Mouse (Mus musculus) embryonic stem cell, embryonic (primary cell): ENCODE data around the gene Slc12a5.

Source experiments
- CTCF ChIA-PET, 4 experiments: fragments of 300-600 bp in 2 of 4; fragments of 350-600 bp in 2 of 4; sonication (Branson Sonifier 250); formaldehyde crosslinking; loops; one replicate each; lab custom pipeline; 2022; ENCODE audit warnings: inconsistent platforms in 2 of 4; lab: Charles Lee
- POLR2A ChIA-PET, 4 experiments: fragments of 300-600 bp in 2 of 4; fragments of 350-600 bp in 2 of 4; sonication (Branson Sonifier 250); formaldehyde crosslinking; loops; one replicate each; lab custom pipeline; 2022; ENCODE audit warnings: antibody characterized with exemption in 4 of 4, inconsistent platforms in 1 of 4; lab: Charles Lee

Gene Slc12a5

GRCm38 (mm10) chr2:164986371-164987027, 25.9 kb downstream of the Slc12a5 start:
- POLR2A ChIA-PET = no interaction called here
- CTCF ChIA-PET = interaction anchor here in 2 of 4 experiments (0.5 to 1.0 kb wide), 3 partner anchors 18 to 591 kb away, joined by 3 read pairs; no protein-coding TSS in a partner anchor

GRCm38 (mm10) chr2:164988777-164989176, 28.2 kb downstream of the Slc12a5 start:
- POLR2A ChIA-PET = interaction anchor here in 1 of 4 experiments (0.6 kb wide), 1 partner anchor 820 kb away, joined by 4 read pairs; no protein-coding TSS in a partner anchor
- CTCF ChIA-PET = interaction anchor here in 1 of 4 experiments (0.7 kb wide), 1 partner anchor 27 kb away, joined by 3 read pairs; no protein-coding TSS in a partner anchor

- ChIA-PET POLR2A (interaction anchor here in 2 of 4 experiments (0.8 to 1.0 kb wide), 2 partner anchors 11 to 44 kb away, joined by 3 read pairs; no protein-coding TSS in a partner anchor), CTCF (no interaction called here)
Observed at GRCm38 (mm10) chr2:164991111-164991510, 30.5 kb downstream of the Slc12a5 start.

- POLR2A ChIA-PET = interaction anchor here in 1 of 4 experiments (1.0 kb wide), 1 partner anchor 10 kb away, joined by 3 read pairs; no protein-coding TSS in a partner anchor
- CTCF ChIA-PET = no interaction called here
Observed at GRCm38 (mm10) chr2:164991808-164992207, 31.2 kb downstream of the Slc12a5 start.

- CTCF ChIA-PET = interaction anchor here (0.7 to 1.1 kb wide), 4 partner anchors 32 to 42 kb away, joined by 3 to 4 read pairs (median 3); no protein-coding TSS in a partner anchor
- POLR2A ChIA-PET = interaction anchor here in 1 of 4 experiments (0.6 to 1.7 kb wide), 3 partner anchors 10 to 42 kb away, joined by 3 read pairs; no protein-coding TSS in a partner anchor
Observed at GRCm38 (mm10) chr2:164994156-164994555, 33.6 kb downstream of the Slc12a5 start.

GRCm38 (mm10) chr2:164994659-164995428, 34.2 kb downstream of the Slc12a5 start:
- CTCF ChIA-PET = interaction anchor here (0.5 to 1.1 kb wide), 5 partner anchors 33 to 122 kb away, joined by 3 to 4 read pairs (median 3); no protein-coding TSS in a partner anchor
- POLR2A ChIA-PET = interaction anchor here in 1 of 4 experiments (0.6 to 1.7 kb wide), 4 partner anchors 10 to 304 kb away, joined by 3 to 6 read pairs (median 3); no protein-coding TSS in a partner anchor

- POLR2A ChIA-PET = interaction anchor here in 1 of 4 experiments (1.7 kb wide), 1 partner anchor 9 kb away, joined by 3 read pairs; no protein-coding TSS in a partner anchor
- CTCF ChIA-PET = interaction anchor here in 2 of 4 experiments (0.6 to 0.7 kb wide), 2 partner anchors 34 to 73 kb away, joined by 3 read pairs; no protein-coding TSS in a partner anchor
Observed at GRCm38 (mm10) chr2:164995976-164996375, 35.4 kb downstream of the Slc12a5 start.

GRCm38 (mm10) chr2:164996848-164997720, 36.5 kb downstream of the Slc12a5 start:
- CTCF ChIA-PET = interaction anchor here in 3 of 4 experiments (0.5 to 1.3 kb wide), 6 partner anchors 35 to 150 kb away, joined by 3 to 5 read pairs (median 3); no protein-coding TSS in a partner anchor
- POLR2A ChIA-PET = interaction anchor here in 2 of 4 experiments (0.6 to 1.8 kb wide), 6 partner anchors 11 to 192 kb away, joined by 3 to 4 read pairs (median 3); partner anchors contain the start of genes Acot8 (in 1 of the 2), Slc12a5 (in 1 of the 2), Zswim1 (in 1 of the 2) and Zswim3 (in 1 of the 2)

- ChIA-PET CTCF (interaction anchor here (0.5 to 1.3 kb wide), 6 partner anchors 40 to 318 kb away, joined by 3 read pairs; no protein-coding TSS in a partner anchor), POLR2A (interaction anchor here in 2 of 4 experiments (0.6 to 1.8 kb wide), 8 partner anchors 11 to 193 kb away, joined by 3 to 4 read pairs (median 3); partner anchors contain the start of genes Acot8 (in 1 of the 2), Slc12a5 (in 1 of the 2), Zswim1 (in 1 of the 2) and Zswim3 (in 1 of the 2))
Observed at GRCm38 (mm10) chr2:164997721-164998428, 37.3 kb downstream of the Slc12a5 start.

- CTCF ChIA-PET = interaction anchor here (0.5 to 2.3 kb wide), 13 partner anchors 17 to 585 kb away, joined by 3 to 6 read pairs (median 3); partner anchors contain the start of gene Slc12a5 (in 1 of the 4)
- POLR2A ChIA-PET = interaction anchor here in 2 of 4 experiments (1.0 to 2.2 kb wide), 4 partner anchors 11 to 33 kb away, joined by 3 to 10 read pairs (median 4); partner anchors contain the start of gene Ncoa5 (in 1 of the 2)
Observed at GRCm38 (mm10) chr2:165001958-165002357, 41.4 kb downstream of the Slc12a5 start.

- POLR2A ChIA-PET = interaction anchor here in 2 of 4 experiments (0.6 to 2.2 kb wide), 5 partner anchors 10 to 32 kb away, joined by 3 to 10 read pairs (median 3); partner anchors contain the start of gene Ncoa5 (in 1 of the 2)
- CTCF ChIA-PET = interaction anchor here in 3 of 4 experiments (0.6 to 2.3 kb wide), 6 partner anchors 8 to 590 kb away, joined by 3 to 6 read pairs (median 3); partner anchors contain the start of gene Slc12a5 (in 1 of the 3)
Observed at GRCm38 (mm10) chr2:165003108-165003507, 42.5 kb downstream of the Slc12a5 start.

GRCm38 (mm10) chr2:165004237-165004636, 43.6 kb downstream of the Slc12a5 start:
- CTCF ChIA-PET = interaction anchor here in 1 of 4 experiments (0.8 kb wide), 1 partner anchor 42 kb away, joined by 3 read pairs; no protein-coding TSS in a partner anchor
- POLR2A ChIA-PET = interaction anchor here in 1 of 4 experiments (0.6 to 0.8 kb wide), 2 partner anchors 42 to 58 kb away, joined by 3 to 4 read pairs; no protein-coding TSS in a partner anchor

GRCm38 (mm10) chr2:165006813-165007212, 46.2 kb downstream of the Slc12a5 start:
- ChIA-PET POLR2A (no interaction called here), CTCF (no interaction called here)

GRCm38 (mm10) chr2:165007986-165008385, 47.4 kb downstream of the Slc12a5 start:
- CTCF ChIA-PET = interaction anchor here in 3 of 4 experiments (0.7 to 0.9 kb wide), 3 partner anchors 25 to 303 kb away, joined by 3 to 4 read pairs (median 3); no protein-coding TSS in a partner anchor
- POLR2A ChIA-PET = interaction anchor here in 2 of 4 experiments (0.6 to 1.8 kb wide), 3 partner anchors 10 to 524 kb away, joined by 3 to 4 read pairs (median 3); no protein-coding TSS in a partner anchor

GRCm38 (mm10) chr2:165009161-165009560, 48.6 kb downstream of the Slc12a5 start:
- ChIA-PET POLR2A (interaction anchor here in 3 of 4 experiments (0.6 to 1.8 kb wide), 5 partner anchors 8 to 216 kb away, joined by 3 to 4 read pairs (median 3); no protein-coding TSS in a partner anchor), CTCF (interaction anchor here in 1 of 4 experiments (0.6 kb wide), 4 partner anchors 30 to 1982 kb away, joined by 3 to 7 read pairs (median 4); no protein-coding TSS in a partner anchor)
